Mouse (Mus musculus) retina, postnatal 1 day (tissue): ENCODE data around the gene Eif1ad.
"Not testable (repeated sequence)": the region's sequence is repeated elsewhere in the genome, so short reads cannot be mapped to it uniquely, and the experiment has no call there.

Source experiments
- DNase-seq: peaks from one replicate; pipeline ENCODE4 v3.0.0-alpha.2; 2012

The Eif1ad gene

DNA sequence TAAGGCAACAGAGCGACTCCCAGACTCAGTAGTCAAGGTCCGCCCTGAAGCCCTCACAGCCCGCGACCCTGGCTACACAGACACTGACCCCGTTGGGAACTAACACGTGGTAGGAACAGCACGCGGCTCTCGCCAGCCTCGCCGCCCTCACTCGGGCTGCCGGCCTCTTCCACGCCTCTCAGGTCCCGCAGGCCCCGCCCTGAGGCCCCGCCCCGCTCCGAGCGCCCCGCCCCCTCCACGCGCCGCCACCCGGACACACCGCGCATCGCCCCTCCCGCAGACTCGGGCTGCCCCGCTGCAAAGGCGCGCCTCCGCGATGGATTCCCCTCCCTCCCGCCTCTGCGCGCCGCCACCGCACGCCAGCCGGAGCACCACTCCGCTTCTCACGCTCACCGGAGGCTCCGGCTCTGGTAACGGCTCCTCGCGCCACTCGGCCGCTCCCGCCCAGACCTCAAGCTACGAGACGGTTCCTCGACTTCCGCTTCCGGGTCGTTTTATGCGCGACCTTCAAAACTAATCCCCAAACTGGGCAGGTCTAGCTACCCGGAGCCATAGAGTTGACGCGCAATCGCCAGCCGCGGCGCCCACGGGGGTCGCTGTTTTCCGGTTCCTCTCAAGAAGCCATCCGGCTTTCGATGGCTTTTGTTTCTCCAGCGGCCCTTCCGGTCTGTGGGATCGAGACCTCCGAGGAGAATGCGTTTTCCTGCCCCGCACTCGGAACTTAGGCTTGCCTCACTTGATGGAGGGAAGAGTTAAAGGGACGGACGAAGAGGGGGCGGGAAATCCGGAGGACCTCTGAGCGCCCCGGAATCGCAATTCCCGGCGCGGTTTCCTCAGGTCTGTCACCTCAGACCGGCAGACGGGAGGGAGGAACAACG is at the start of gene Eif1ad:
Eif1ad (plus strand) TSS at position 567 of the 878 bp plus-strand sequence.
- peak; percentile 99 for DNase-seq

DNA sequence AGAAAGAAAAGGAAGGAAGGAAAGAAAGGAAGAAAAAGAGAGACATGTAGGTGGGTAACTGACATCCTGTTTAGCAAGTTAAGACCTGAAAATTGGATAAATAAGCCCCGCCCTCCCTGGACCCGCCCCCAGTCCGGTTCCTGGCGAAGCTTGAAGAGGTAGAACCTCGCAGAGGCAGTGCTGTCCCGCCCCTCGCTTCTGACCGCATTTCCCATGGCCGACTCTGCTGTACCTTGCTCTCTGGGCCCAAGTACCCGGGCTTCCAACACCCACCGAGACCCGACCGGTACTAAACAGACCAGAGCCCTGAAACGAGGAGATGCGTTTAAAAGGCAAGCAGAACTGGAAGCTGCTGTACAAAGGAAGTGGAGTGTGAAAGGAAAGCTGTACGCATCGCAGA is 42.7 kb upstream of the Eif1ad start:
- no peak for DNase-seq

DNA sequence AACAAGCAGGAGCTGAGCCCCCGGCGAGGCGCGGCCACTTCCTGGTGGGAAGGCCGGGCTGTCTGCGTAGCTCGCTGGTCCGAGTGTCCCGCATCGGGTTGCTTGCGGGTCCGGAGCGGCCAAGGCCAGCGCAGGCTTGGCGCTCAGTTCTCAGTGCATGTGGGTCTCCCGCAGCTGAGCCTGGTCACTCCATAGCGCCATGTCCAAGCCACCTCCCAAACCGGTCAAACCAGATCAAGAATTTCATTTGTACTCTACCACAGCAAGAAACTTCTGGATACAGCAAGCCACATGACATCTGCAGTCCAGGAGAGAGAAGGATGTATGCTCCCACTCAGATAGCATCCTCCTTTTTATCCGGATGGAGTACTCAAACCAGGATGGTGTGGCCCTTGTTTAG is 38.6 kb upstream of the Eif1ad start:
- no peak for DNase-seq

DNA sequence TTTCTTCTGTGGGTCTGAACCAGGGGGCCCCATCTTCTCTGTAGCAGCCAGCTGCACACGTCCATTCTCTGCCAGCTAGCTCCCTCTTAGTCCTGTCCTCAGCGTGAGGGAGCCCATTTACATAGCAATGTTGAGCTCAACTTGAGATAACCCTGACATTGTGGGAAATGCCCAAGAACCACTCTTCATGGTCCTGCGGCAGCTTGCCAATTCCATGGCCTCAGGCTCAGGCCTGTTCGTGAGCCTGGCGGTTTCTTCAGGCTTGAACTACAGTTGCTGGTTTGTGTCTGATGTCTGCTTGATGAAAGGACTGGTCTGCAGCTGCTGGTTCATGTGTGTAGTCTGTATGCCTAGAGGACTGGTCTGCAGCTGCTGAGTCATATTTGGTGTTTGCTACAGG is 31.8 kb upstream of the Eif1ad start:
- no peak for DNase-seq

DNA sequence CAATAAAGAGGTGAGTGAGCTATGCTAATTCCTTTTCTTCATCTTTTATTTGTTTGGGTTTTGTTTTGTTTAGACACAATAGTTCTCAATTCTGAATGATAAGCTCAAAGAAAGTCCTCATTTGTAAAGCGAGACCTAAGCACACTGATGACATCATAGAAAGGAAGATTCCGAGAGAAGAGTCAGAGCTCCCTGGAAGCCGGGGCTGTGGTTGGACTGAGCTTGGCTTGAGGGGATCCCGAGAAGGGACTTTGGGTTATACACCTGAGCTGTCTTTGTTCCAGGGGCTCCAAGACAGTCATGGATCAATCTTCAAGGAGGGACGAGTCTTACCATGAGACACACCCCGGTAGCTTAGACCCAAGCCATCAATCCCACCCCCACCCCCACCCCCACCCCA is 31.1 kb upstream of the Eif1ad start, which contains the start of gene Catsper1:
Catsper1 (plus strand) TSS at position 301 of the 400 bp plus-strand sequence.
- DNase-seq: no peak

DNA sequence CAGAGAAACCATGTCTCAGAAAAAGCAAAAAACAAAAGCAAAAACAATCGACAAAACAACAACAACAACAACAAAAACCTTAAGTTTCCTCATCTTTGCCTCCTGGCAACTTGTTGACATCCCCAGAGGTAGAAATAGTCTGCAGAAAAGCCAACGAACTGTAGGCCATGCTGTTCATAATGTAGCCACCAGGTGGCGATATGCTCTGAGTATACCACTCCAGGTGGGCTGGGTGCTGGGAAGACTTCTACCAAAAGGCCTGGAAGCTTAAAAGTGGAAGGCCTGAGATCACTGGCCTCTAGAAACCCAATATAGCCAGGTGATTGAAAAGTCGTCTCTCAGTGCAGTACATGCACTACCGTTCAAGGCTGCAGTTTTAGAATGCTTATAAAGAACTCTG is 28.6 kb upstream of the Eif1ad start:
- DNase-seq: peak; percentile 80

DNA sequence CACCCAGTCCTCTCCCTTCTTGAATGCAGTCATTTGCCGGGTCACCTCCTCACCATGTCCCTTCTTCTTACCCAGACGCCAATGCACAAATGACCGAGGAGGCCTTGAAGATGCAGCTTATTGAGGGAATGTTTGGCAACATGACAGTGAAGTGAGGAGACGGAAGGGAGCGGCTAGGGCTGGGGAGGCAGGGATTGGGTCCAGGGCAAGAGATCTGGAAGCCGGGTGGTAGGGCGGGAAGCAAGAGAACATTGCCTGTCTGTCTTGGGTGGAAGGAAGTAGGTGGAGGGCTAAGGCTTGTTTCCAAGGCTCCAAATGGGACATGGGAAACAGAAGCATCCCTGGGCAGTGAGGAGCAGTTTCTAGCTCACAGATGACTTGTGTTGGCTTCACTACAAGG is 25.2 kb upstream of the Eif1ad start:
- no peak for DNase-seq

DNA sequence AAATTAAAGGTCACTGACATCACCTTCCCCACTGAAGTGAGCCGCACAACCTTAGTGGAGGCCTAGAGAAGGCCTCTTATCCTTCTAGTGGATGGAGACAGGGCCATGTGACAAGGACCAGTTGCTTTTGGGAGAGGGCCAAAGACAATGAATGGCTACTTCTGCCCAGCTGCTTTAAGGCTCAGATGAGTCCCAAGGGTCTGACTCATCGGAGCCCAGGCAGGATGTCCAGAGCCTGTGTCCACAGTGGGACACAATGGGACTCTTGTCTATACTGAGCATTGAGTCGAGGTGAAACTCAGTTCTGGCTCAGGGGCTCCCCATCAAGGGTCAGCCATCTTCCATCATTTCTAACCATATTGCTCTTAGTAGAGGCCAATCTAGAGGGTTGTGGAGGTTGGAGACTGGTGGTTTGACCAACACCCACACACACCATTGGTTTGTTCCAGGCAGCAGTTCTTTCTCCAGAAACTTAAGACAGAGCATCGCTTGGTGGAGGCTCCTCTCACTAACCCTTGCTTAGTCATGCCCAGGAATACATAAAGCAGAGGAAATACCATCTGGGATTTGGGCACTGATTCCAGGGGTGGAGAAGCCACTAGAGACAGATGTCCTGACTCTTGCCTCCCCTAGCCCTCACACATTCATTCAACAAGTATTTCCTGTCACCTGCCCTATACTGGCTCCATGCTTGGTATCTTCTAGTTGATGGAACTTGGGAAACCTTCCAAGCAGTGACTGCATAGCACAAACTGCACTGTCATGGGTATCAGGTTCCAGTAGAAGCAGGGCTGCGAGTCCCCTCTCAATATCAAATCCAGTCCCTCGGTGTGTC is 21.0 kb upstream of the Eif1ad start:
- peak; percentile 10 for DNase-seq

DNA sequence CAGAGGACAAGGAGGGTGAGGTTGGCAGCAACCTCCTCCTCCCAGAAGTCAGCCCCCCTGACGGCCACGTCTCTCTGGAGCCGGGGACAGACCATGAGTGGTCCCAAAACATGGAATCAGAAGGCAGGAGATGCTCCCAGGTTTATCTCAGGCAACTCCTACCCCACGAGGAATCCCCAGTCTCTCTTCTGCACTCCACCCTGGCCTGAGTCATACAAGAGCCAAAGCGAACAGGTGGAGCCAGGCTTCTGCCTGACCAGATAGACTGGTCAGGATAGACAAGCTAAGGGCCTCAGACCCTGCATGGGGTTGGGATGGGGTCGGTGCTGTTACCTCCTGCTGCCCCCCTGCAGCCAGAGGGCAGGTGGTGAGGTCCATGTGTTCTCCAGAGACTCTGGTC is 18.5 kb upstream of the Eif1ad start:
- DNase-seq: no peak

DNA sequence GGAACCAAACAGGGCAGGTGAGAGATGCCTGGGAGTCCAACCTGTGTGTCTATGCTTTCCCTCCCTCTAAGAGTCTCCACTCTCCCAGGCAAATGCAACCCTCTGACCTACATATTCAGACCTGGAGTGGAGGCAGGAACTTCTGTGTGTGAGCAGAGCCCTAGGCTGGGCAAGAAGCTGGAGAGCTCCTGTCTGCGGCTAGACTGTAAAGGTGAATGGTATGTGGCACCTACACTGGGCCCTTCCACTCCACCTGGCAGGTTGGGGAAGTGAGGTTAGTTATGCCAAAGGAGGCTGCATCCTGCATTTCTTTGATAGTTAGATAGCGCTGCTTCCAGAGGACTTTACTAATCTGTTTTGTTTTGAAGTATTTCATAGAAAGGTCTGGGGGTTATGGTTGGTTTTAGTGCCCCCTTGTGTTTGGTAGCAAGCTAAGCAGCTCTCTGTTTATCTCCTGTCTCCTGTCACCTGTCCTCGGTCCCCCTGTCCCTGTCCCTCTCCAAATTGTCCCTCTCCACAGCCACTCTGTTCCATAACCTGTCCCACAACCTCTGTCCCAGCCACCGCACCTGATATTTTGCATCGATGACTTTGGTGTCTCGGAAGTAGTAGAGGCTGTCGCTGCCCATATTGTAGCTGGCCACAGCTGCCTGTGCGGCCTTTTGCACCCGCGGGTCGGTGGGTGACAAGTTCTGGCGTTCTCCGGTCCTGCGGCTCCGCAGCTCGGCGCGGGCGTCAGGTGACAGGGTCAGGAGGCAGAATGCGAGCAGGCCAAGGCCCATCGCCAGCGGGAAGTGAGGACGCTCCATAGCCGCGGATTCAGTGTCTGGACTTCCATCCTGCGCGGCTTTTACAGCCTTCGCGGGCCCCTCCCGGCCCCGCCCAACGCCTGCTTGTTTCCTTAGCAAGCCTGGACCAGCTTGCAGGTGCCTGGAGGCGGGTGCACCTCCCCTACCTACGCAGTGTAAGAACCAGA is 17.7 kb upstream of the Eif1ad start:
- DNase-seq: peak; percentile 70

DNA sequence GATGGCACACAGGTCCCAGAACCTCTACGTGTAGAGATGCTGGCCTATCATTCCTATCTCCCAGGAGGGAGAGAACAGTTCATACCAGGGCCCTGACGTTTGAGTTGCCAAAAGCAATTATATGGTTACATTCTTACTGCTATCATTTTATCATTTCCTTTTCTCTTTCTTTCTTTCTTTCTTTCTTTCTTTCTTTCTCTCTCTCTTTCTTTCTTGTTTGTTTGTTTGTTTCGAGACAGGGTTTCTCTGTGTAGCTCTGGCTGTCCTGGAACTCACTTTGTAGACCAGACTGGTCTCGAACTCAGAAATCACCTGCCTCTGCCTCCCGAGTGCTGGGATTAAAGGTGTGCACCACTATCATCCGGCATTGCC is 17.1 kb upstream of the Eif1ad start, which contains the start of gene Cst6:
Cst6 (minus strand) TSS at position 73 of the 372 bp plus-strand sequence.
- not testable (repeated sequence) for DNase-seq

DNA sequence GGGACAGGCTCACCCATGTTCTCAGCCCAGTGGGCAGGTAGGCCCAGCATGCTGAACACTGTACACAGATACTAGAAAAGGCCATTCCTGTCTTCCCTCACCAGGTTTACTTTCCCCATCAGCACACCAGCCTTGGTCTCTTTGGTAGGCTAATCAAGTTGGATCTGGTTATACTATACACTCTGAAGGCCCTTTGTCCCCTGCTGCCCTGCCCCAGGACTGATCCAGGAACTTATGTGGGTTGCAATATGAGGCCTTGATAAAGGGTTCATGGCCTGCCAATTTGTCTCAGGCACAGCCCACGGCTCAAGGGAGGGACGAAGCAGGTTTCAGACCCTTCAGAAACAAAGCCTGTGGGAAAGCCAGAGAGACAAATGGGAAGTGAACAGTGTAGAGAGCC is 12.9 kb upstream of the Eif1ad start:
- DNase-seq: no peak

DNA sequence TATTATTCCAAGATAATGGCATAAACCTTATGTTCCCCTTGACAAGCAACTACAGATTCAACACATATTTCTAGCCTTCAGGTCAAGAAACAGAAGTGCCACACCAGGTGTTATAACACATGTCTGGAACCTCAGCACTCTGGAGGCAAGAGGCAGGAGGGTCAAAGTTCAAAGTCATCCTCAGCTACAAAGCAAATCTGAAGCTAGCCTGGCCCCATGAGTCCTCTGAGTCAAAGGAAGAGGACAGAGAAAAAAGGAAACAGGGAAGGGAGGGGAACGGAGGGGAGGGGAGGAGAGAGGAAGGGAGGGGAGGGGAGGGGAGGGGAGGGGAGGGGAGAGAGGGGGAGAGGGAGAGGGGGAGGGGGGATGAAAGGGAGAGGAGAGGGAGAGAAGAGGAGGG is 10.5 kb upstream of the Eif1ad start:
- DNase-seq: peak; percentile 19

DNA sequence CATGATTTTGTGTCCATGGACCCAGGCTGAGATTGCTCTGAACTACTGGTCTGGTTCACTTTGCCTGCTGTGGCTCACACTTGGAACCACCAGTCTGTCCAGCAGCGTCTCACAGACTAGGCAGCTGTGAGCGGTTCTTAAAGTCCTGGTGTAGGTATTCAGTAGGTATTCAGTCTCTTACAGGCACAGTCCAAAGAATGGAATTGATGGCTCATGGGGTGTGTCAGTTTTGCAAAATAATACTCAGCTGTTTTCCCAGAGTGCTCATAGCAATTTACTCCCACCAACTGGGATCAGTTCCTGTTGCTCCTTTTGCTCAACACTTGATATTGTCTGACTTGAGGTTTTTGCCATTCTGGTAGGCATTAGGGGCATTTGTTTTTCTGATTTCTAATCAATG is 4.4 kb upstream of the Eif1ad start:
- no peak for DNase-seq

DNA sequence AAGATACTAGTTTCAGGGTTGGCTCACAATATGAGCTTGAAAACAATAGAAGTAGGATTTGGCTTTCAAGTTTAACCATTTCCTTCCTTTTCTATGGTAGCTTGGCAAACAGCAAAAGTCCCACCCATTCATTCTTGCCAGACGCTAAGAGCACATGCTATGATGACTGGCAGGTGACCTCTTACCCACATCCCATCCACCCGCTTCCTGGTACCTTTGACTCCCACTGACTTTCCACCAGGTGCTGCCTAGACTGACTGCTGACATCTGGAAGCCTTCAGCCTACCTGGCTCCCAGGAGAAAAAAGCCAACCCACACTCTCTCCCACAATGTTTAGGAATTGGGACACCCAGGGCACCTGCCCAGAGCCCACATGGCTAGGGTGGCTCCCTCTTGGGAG is 2.4 kb upstream of the Eif1ad start:
- DNase-seq: no peak

DNA sequence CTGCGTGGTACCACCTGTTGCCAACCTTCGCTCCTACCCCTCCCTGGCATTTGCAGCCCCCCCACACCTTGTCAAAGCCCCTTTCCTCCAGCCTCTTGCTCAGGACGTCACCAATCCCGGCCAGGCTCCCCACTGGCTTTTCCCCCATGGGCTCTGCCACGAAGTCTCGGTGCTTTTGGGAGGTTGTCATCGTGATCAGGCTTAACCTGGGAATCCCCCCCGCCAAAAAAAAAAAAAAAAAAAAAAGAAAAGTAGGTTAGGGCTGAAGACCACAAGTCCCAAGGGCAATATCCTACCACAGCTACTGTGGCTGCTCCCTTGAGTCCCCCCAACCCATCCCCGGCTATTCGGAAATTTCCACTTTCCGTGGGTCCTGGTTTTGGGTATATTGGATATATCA is 790 bp upstream of the Eif1ad start:
- no peak for DNase-seq

DNA sequence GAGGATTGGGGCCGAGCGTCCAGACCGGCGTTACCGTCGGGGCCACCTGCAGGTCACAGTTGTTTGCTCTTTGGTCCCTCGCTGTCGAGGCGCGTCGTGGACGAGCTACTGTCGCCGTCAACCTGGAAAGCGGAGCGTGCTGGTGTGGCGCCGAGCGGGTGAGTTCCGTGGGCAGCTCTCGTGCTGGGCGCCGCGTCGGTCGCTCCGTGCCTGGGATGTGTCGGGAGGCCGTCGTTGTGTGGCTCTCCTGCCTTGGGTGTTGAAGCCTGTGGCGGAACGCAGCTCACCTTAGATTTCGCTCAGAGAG is 465 bp downstream of the Eif1ad start, which contains the start of gene Banf1:
Banf1 (minus strand) TSS at position 116 of the 307 bp plus-strand sequence.
- no peak for DNase-seq

DNA sequence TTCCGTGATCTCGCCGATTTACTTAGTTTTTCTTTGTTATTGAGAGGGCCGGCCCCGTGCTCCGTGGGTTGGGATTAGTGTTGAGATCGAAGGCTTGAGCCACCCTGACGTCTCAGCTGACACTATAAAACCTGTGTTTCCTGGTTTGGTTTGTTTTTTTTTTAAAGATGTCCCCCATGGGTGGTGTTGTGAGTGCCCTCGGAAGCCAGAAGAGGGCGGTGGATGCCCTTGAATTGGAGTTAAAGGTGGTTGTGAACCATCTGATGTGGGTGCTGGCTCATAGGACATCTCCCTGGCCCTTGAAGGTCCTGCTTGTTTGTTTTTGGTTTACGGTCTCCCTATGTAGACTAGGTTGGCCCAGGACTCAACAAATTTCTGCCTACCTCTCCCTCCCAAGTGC is 914 bp downstream of the Eif1ad start:
- DNase-seq: no peak

DNA sequence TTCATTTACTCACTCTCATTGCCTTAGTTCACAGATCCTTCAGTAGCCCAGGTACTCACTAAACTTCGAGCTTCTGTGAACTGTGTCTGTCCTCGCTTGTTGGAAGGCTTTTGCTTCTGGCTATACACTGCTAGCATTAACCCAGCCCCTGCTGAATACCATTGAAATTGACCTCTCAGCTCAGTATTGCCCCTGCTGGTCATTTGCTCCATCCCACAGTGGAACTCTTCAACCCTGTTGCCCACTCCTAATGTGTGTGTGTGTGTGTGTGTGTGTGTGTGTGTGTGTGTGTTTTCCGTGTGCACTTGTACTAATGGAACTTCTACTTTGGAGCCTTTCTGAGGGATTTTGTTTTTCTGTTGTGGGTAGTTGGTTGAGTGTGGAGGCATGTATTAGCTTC is 4.4 kb downstream of the Eif1ad start:
- peak; percentile 43 for DNase-seq

DNA sequence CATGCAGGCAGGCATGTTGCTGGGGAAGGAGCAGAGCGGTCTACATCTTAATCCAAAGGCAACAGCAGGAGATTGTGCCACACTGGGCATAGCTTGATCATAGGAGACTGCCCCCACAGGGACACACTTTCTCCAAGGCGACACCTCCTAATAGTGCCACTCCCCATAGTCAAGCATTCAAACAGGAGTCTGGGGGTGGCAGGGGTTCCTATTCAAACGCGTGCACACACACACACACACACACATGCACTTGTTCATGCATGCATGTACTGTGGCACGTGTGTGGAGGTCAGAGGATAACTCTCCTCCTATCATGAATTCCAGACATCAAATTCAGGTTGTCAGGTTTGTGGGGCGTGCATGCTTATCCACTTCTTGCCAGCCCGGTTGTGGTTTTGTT is 6.2 kb downstream of the Eif1ad start:
- no peak for DNase-seq

DNA sequence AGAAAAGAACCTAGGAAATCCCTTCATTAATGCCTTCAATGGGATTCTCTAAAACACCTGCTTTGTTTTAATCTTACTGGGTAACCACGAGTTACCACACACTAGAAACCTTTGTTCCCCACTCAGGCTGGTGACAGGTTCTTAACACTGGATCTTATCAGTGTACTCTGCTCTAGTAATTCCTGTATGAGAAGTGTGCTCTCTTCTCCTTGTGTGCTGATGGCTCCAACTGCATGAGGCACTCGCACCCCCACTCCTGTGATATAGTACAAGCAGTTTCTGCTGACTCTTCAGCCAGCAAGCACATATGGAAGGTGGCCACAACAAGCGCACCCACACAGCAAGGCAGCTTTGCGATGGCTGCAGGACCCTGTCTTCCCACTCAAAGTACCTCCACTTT is 7.6 kb downstream of the Eif1ad start:
- no peak for DNase-seq

DNA sequence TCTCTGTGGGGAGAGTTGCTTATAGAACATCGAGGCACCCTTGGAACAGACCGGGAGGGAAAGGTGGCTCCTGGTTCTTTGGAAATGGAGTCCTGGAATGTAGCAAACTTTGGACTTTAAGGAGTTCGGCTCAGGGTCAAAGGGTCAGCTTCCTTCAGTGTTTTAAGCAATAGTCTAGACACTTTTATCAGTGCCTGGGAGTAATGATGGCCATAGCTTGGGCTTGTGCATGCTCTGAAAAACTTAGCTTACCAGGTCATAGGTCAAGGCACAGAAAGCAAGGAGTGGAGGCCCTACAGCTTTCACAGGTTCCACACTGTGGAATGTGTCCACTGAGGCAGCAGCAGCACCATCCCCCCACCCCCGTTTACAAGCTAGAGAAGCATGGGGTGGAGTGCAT is 8.2 kb downstream of the Eif1ad start:
- no peak for DNase-seq

DNA sequence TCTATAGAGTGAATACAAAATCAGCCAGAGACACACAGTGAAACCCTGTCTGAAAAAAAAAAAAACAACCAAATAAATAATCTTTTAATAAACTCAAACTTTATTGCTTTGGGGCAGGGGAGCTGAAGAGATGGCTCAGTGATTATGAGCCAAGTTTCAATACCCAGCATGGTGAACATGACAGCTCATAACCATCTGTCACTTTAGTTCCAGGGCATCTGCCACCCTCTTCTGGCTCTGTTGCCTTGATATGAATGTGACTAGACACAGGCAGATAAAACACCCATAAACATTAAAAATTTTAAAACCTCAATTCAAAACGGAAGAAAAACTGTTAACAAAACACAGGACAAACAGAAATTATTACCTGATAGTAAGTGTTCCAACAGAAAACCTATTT is 10.9 kb downstream of the Eif1ad start:
- DNase-seq: no peak
